ENCODE assay signal across 27 mouse cellular contexts in the genomic region with DNA sequence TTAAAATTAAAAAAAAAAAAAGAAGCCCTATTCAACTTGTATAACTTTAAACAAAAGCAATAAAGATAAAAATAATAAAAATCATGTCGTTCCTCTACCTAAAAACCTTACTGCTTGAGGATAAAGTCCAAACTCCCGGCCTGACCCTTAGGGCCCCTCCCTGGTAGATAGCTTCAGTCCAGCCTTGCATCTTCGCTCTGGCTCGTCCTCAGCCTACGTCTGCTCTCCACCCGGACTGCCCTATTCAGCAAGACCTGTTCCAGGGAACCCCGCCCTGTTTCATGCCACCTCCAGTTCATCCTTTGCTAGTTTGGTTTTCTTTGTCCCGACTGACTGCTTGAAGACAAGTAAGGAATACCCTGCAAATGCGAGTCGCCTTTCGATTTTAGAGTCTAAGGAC.
"Had no signal": no experiment of that assay in that cellular context is flagged by ENCODE, and none has a peak within 500 bp of the region (broad histone marks: within the 10 kb centered on the region; RNA-seq: fewer than 3 reads in every experiment).

No protein-coding gene starts in this region.

- H3K36me3 ChIP-seq: limb, embryonic 12.5 days; lung, embryonic 15.5 days; neural tube, embryonic 12.5 days; neural tube, embryonic 15.5 days; stomach, embryonic 15.5 days had no signal

- H3K27me3 ChIP-seq: kidney, embryonic 15.5 days; limb, embryonic 12.5 days; limb, embryonic 15.5 days; lung, embryonic 15.5 days; megakaryocyte, embryonic 14.5 days; neural tube, embryonic 12.5 days; neural tube, embryonic 15.5 days; stomach, embryonic 15.5 days had no signal

- H3K4me3 ChIP-seq: kidney, embryonic 15.5 days; limb, embryonic 12.5 days; limb, embryonic 15.5 days; lung, embryonic 15.5 days; megakaryocyte, embryonic 14.5 days; midbrain, embryonic 10.5 days; neural tube, embryonic 12.5 days; neural tube, embryonic 15.5 days; stomach, embryonic 15.5 days had no signal

- H3K9ac ChIP-seq: kidney, embryonic 15.5 days; limb, embryonic 12.5 days; limb, embryonic 15.5 days; liver, postnatal 0 days; lung, embryonic 15.5 days; neural tube, embryonic 12.5 days; neural tube, embryonic 15.5 days; stomach, embryonic 15.5 days had no signal

- DNase-seq: kidney, adult 8-10 months; kidney, postnatal 10 days; kidney, postnatal 36 days; left cerebral cortex, postnatal 4 days; liver, postnatal 0 days; lung, postnatal 10 days; lung, postnatal 36 days; midbrain, embryonic 14.5 days; right cerebral cortex, adult 18-20 months; right cerebral cortex, postnatal 14 days; right cerebral cortex, postnatal 4 days; spleen, adult 18-20 months; thymus, adult 2 months; thymus, postnatal 14 days; thymus, postnatal 4 days had no signal

- ATAC-seq: inflammation-experienced regulatory T-cells, adult 6 months; liver, postnatal 0 days had no signal

- H3K9me3 ChIP-seq: kidney, embryonic 15.5 days; limb, embryonic 12.5 days; limb, embryonic 15.5 days; lung, embryonic 15.5 days; megakaryocyte, embryonic 14.5 days; midbrain, embryonic 10.5 days; neural tube, embryonic 12.5 days; neural tube, embryonic 15.5 days; stomach, embryonic 15.5 days had no signal

- H3K27ac ChIP-seq: limb, embryonic 12.5 days; liver, embryonic 14.5 days; lung, embryonic 15.5 days; midbrain, embryonic 10.5 days; neural tube, embryonic 12.5 days; neural tube, embryonic 15.5 days; stomach, embryonic 15.5 days had no signal

- H3K4me1 ChIP-seq: neural tube, embryonic 12.5 days; neural tube, embryonic 15.5 days had no signal

- H3K4me2 ChIP-seq: kidney, embryonic 15.5 days; limb, embryonic 12.5 days; limb, embryonic 15.5 days; liver, embryonic 11.5 days; lung, embryonic 15.5 days; neural tube, embryonic 12.5 days; neural tube, embryonic 15.5 days; stomach, embryonic 15.5 days had no signal
